9 mouse cellular contexts compared by ENCODE assay signal in the genomic region with DNA sequence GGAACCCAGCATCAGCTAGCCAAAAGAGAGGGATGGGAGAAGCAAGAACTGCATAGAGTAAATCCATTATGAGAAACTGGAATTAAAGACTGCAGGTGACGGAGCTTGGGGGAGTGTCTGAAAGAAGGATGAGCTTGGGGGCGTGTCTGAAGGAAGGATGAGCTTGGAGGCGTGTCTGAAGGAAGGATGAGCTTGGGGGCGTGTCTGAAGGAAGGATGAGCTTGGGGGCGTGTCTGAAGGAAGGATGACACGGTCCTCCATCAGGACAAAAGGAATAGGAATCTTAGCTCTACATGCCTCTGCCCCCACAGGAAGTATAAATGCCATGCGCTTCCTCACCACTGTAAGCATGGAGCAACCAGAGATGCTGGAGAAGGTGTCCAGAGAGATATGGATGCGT. TPM values are rescaled to one million over a fixed set of nuclear protein-coding genes. Genes with fewer than 3 reads are reported as not detected.
DNase-seq lines count a peak whose midpoint lies in the region; ATAC-seq lines count a peak whose summit lies in the region.
"Had no signal": no experiment of that assay in that cellular context is flagged by ENCODE, and none has a peak within 500 bp of the region (broad histone marks: within the 10 kb centered on the region; RNA-seq: fewer than 3 reads in every experiment).

No protein-coding gene starts in this region.

- WGBS in hindbrain, embryonic 11.5 days, result 4% methylated on average over 8 of the region's 8 CpGs
- 12% methylated on average over 8 of the region's 8 CpGs for WGBS in limb, embryonic 15.5 days

- no peak overlapping the region for H3K9ac ChIP-seq in hindbrain, embryonic 11.5 days (ENCODE audit: low read depth, low read length)
- H3K9ac ChIP-seq in limb, embryonic 15.5 days, result no peak overlapping the region

- peaks cover 6% of the 10 kb centered on the region for H3K27me3 ChIP-seq in megakaryocyte, embryonic 14.5 days (replicated peaks)
- H3K27me3 ChIP-seq in hindbrain, embryonic 11.5 days (ENCODE audit: control insufficient read depth, insufficient read depth, low read length), result no peaks in the 10 kb centered on the region
- H3K27me3 ChIP-seq in limb, embryonic 15.5 days, result peaks cover 6% of the 10 kb centered on the region; the same call in 1 of the 2 replicates

- H3K4me2 ChIP-seq in hindbrain, embryonic 11.5 days (replicated peaks; ENCODE audit: low read depth, low read length), result no peak overlapping the region; the same call in 1 of the 2 replicates
- peak overlapping the region; percentile 17; the same call in 1 of the 2 replicates for H3K4me2 ChIP-seq in limb, embryonic 15.5 days

- no peaks in the 10 kb centered on the region for H3K36me3 ChIP-seq in megakaryocyte, embryonic 14.5 days (replicated peaks; ENCODE audit: low read length)
- H3K36me3 ChIP-seq in hindbrain, embryonic 11.5 days (ENCODE audit: control insufficient read depth, insufficient read depth, low read length), result no peaks in the 10 kb centered on the region
- H3K36me3 ChIP-seq in limb, embryonic 15.5 days, result no peaks in the 10 kb centered on the region

- H3K4me3 ChIP-seq in megakaryocyte, embryonic 14.5 days (replicated peaks), result peak overlapping the region; percentile 59
- H3K4me3 ChIP-seq in hindbrain, embryonic 11.5 days (ENCODE audit: low read depth, low read length), result no peak overlapping the region
- H3K4me3 ChIP-seq in limb, embryonic 15.5 days, result 0 out of 2 replicates have a peak overlapping the region, but pooled peaks have one; percentile 2

- no peak for DNase-seq in hindbrain, embryonic 11.5 days (ENCODE audit: low spot score)
- DNase-seq in retina, adult 2 months (ENCODE audit: low read depth, low spot score), result peak; percentile 42
- no peak for DNase-seq in urinary bladder, adult 2 months (ENCODE audit: low spot score)
- no peak for DNase-seq in layer of hippocampus, adult 9-10 months (ENCODE audit: low spot score)

- ATAC-seq in megakaryocyte, adult 5-6 weeks (ENCODE audit: poor library complexity, severe bottlenecking), result no peak
- peak; percentile 15; the same call in 1 of the 2 replicates for ATAC-seq in hindbrain, embryonic 11.5 days (ENCODE audit: low FRiP score)
- ATAC-seq in limb, embryonic 15.5 days (ENCODE audit: insufficient number of reproducible peaks, low FRiP score, low TSS enrichment, low read depth), result no peak
- ATAC-seq in cerebellum, adult (ENCODE audit: insufficient number of reproducible peaks, low FRiP score, low TSS enrichment), result no peak

- no peak overlapping the region for H3K27ac ChIP-seq in hindbrain, embryonic 11.5 days (ENCODE audit: low read depth, low read length)
- no peak overlapping the region for H3K27ac ChIP-seq in limb, embryonic 15.5 days

- H3K9me3 ChIP-seq in megakaryocyte, embryonic 14.5 days, result no peaks in the 10 kb centered on the region
- no peaks in the 10 kb centered on the region for H3K9me3 ChIP-seq in hindbrain, embryonic 11.5 days (ENCODE audit: control insufficient read depth, low read length)
- H3K9me3 ChIP-seq in limb, embryonic 15.5 days, result no peaks in the 10 kb centered on the region

- peaks cover 31% of the 10 kb centered on the region for H3K4me1 ChIP-seq in megakaryocyte, embryonic 14.5 days
- H3K4me1 ChIP-seq in hindbrain, embryonic 11.5 days (replicated peaks; ENCODE audit: control insufficient read depth, insufficient read depth, low read length), result no peaks in the 10 kb centered on the region
- peaks cover 9% of the 10 kb centered on the region; the same call in 1 of the 2 replicates for H3K4me1 ChIP-seq in limb, embryonic 15.5 days

RNA-seq across cellular contexts. Expression of a gene that starts 1.4 kb away (rescaled TPM):
- 0.46 TPM in 1 of 2 replicates, not detected in the other for polyA plus RNA-seq in megakaryocyte, embryonic 14.5 days (2012; ENCODE audit: insufficient read depth, low replicate concordance)
- 15.4 and 18.6 TPM in 2 replicates for total RNA-seq in megakaryocyte, adult 5-6 weeks (2015)
- total RNA-seq in megakaryocyte, adult 5-6 weeks (2017), result 6.7 and 9.4 TPM in 2 replicates
- polyA plus RNA-seq in hindbrain, embryonic 11.5 days (2014; fragmentation: Nextera tagmentation; extraction: Ambion mirVana), result 15.7 and 20.2 TPM in 2 replicates
- polyA plus RNA-seq in limb, embryonic 15.5 days (2015; fragmentation: Nextera tagmentation; extraction: Ambion mirVana), result 20.7 and 21.4 TPM in 2 replicates
- 34.1 and 35.8 TPM in 2 replicates for polyA plus RNA-seq in urinary bladder, adult 2 months (2012; rRNA removed)

RNA-seq across cellular contexts. Expression of a gene that starts 14.6 kb away (rescaled TPM):
- polyA plus RNA-seq in megakaryocyte, embryonic 14.5 days (2012; ENCODE audit: insufficient read depth, low replicate concordance), result not detected in 2 replicates
- total RNA-seq in megakaryocyte, adult 5-6 weeks (2015), result not detected in 2 replicates
- total RNA-seq in megakaryocyte, adult 5-6 weeks (2017), result not detected in 2 replicates
- 0.63 and 0.86 TPM in 2 replicates for polyA plus RNA-seq in hindbrain, embryonic 11.5 days (2014; fragmentation: Nextera tagmentation; extraction: Ambion mirVana)
- polyA plus RNA-seq in limb, embryonic 15.5 days (2015; fragmentation: Nextera tagmentation; extraction: Ambion mirVana), result 2.0 and 2.4 TPM in 2 replicates
- 2.5 and 3.1 TPM in 2 replicates for polyA plus RNA-seq in urinary bladder, adult 2 months (2012; rRNA removed)
- total RNA-seq: gastrocnemius, adult 8-10 months had no signal

RNA-seq across cellular contexts. Expression of a gene that starts 17.6 kb away (rescaled TPM):
- polyA plus RNA-seq in megakaryocyte, embryonic 14.5 days (2012; ENCODE audit: insufficient read depth, low replicate concordance), result 1.2 and 13.2 TPM in 2 replicates
- total RNA-seq in megakaryocyte, adult 5-6 weeks (2015), result 62.1 and 65.9 TPM in 2 replicates
- 49.2 and 53.5 TPM in 2 replicates for total RNA-seq in megakaryocyte, adult 5-6 weeks (2017)
- polyA plus RNA-seq in hindbrain, embryonic 11.5 days (2014; fragmentation: Nextera tagmentation; extraction: Ambion mirVana), result 59.7 and 67.8 TPM in 2 replicates
- 47.1 and 51.2 TPM in 2 replicates for polyA plus RNA-seq in limb, embryonic 15.5 days (2015; fragmentation: Nextera tagmentation; extraction: Ambion mirVana)
- 32.0 and 35.1 TPM in 2 replicates for polyA plus RNA-seq in urinary bladder, adult 2 months (2012; rRNA removed)

RNA-seq across cellular contexts. Expression of a gene that starts 32.0 kb away (rescaled TPM):
- not detected in 2 replicates for polyA plus RNA-seq in megakaryocyte, embryonic 14.5 days (2012; ENCODE audit: insufficient read depth, low replicate concordance)
- not detected in 2 replicates for total RNA-seq in megakaryocyte, adult 5-6 weeks (2015)
- total RNA-seq in megakaryocyte, adult 5-6 weeks (2017), result not detected in 2 replicates
- polyA plus RNA-seq in hindbrain, embryonic 11.5 days (2014; fragmentation: Nextera tagmentation; extraction: Ambion mirVana), result not detected in 2 replicates
- not detected in 2 replicates for polyA plus RNA-seq in limb, embryonic 15.5 days (2015; fragmentation: Nextera tagmentation; extraction: Ambion mirVana)
- polyA plus RNA-seq in urinary bladder, adult 2 months (2012; rRNA removed), result not detected in 2 replicates
- total RNA-seq: gastrocnemius, adult 8-10 months had no signal

RNA-seq across cellular contexts. Expression of a gene that starts 39.3 kb away (rescaled TPM):
- polyA plus RNA-seq in megakaryocyte, embryonic 14.5 days (2012; ENCODE audit: insufficient read depth, low replicate concordance), result not detected in 2 replicates
- total RNA-seq in megakaryocyte, adult 5-6 weeks (2015), result 1.5 TPM in 1 of 2 replicates, not detected in the other
- not detected in 2 replicates for total RNA-seq in megakaryocyte, adult 5-6 weeks (2017)
- 1.4 and 1.5 TPM in 2 replicates for polyA plus RNA-seq in hindbrain, embryonic 11.5 days (2014; fragmentation: Nextera tagmentation; extraction: Ambion mirVana)
- polyA plus RNA-seq in limb, embryonic 15.5 days (2015; fragmentation: Nextera tagmentation; extraction: Ambion mirVana), result 0.33 and 1.0 TPM in 2 replicates
- polyA plus RNA-seq in urinary bladder, adult 2 months (2012; rRNA removed), result 0.21 and 0.35 TPM in 2 replicates

Comparison
In these comparisons a context has a peak if more than half of its experiments do, and no peak if none do; other contexts are left out.
1. RNA of a gene that starts 1.4 kb away (polyA plus RNA-seq): 34.1 to 35.8 TPM in urinary bladder, adult 2 months, 20.7 to 21.4 TPM in limb, embryonic 15.5 days and 15.7 to 20.2 TPM in hindbrain, embryonic 11.5 days; 0.46 TPM in megakaryocyte, embryonic 14.5 days; every median in the first group is over 10 times any median in the second.